Mouse (Mus musculus): ENCODE results near the gene Wdr20.

The Wdr20 gene

DNA sequence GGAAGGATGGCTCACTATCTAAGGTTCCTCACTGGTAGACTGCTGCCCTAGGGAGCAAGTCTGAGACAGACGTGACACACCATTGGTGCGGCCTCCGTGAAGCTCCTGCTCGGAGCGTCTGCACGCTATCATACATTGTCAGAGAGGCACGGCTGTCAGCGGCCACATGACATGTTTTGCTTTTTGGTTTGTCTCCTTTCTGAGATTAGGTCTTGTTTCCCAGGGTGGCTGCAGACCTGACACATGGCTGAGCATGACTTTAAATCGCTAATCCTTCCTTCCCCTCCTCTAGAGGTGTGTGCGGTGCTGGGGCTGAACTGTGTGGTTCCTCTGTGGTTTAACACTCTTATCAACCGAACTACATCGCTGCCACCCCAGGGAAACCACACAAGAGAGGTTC, 113.7 kb downstream of the Wdr20 start:
- no peak for DNase-seq (ENCODE audit: low spot score in 2 of 2)

DNA sequence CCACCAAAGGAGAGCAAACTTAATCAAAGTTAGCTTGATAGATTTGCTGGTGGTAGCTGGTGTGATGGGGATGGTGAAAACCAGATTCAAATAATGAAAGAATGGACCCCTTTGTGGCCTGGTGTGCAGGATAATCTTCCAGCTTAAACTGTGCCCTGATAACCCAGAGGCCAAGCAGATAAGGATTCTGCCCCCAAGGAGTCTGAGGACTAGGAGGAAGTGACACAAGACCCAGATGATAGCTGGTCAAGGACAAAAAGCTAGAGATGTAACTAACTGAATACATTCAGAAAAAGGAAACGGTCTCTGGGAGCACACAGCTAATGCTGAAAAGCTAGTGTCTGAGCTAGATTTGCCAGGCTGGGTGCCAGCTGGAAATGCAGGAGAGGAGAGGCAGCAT, 114.2 kb downstream of the Wdr20 start:
- DNase-seq (ENCODE audit: low spot score in 2 of 2), result no peak
